Mouse (Mus musculus): Measurements from ENCODE around the gene Shroom3. TPM values are rescaled to one million over a fixed set of nuclear protein-coding genes. Genes with fewer than 3 reads are reported as not detected.
A peak's percentile ranks its signal among the peaks of the same experiment; 100 is the strongest.

Gene Shroom3
- total RNA-seq, 2 experiments from 2014 or later: 10.0 to 15.0 TPM

DNA sequence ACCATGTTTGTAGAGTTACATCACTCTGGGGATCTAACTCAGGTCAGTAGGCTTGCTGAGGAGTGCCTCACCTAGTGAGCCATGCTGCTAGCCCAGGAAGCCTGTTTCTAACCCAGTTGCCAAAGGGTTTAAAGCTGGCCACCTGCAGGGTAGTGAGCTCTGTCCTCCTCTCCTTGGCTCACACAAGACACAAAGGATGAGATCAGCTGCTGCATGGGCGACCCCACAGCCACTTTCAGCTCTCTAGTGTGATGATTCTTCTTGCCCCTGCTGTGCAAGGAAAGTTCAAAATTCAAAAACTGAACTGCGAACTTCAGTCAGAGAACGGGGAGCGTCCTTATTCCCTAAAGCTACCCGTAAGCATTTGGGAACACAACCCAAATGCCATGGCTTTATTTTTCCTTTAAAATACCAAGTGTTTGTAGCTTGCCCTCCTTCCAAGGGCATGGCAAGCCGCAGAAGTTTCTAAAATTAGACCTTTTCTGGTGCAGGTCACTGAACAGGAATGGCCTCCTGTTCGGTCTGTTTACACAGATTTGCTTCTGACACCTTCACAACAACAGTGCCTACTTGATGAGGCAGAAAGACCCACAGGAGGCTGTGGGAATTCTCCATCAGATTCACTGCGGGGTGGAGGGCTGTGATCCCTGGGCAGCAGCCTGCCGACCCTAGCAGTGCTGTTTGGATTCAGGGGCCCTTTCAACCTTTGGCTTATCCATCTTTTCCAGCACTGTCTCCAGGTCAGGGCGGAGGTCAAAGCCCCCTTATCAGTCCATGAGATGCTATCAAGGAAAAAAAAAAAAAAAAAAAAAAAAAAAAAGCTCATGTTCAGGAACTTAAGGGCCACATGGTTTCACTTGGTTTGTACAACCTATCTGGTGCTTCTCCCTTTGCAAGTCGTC, 113.1 kb downstream of the Shroom3 start:
- no peak for DNase-seq (ENCODE audit: low spot score in 2 of 2)

DNA sequence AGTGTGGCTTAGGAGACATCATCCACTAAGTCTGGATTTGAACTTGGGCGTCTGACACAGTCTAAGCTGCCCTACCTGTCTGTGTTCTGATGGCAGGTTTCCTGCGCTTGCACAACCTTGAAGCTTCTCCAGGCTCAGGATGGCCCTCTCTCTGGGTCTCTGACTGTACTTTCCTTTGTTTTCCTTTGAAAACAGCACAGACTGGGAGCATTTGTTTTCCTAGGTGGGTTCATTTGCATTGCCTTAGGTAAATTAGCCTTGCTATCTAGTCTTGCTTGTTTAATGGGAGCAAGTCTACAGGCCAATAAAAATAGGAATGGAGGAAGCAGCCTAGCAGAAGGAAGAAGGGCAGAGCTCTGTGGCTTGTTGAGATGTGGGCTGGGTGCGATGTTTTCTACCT, 114.7 kb downstream of the Shroom3 start:
- no peak for DNase-seq (ENCODE audit: low spot score in 2 of 2)

DNA sequence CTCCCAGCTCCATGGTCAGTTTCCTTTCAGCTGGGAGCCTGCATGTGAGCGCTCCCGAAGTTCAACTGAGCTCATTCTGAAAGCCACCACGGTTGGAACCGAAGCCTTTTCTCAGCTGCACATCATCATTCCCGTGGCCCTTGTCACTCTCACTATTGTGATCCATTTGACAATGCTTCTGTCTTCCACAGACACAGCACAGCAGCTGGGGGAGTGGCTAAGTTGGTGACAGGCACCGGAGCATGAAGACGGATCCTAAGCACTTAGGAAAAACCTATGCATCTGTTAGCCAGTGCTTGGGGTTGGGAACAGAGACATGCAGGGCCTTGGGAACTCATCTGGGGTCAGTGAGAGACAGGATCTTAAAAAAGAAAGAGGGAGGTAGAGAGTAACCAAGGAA, 121.1 kb downstream of the Shroom3 start:
- no peak for DNase-seq (ENCODE audit: low spot score in 2 of 2)

DNA sequence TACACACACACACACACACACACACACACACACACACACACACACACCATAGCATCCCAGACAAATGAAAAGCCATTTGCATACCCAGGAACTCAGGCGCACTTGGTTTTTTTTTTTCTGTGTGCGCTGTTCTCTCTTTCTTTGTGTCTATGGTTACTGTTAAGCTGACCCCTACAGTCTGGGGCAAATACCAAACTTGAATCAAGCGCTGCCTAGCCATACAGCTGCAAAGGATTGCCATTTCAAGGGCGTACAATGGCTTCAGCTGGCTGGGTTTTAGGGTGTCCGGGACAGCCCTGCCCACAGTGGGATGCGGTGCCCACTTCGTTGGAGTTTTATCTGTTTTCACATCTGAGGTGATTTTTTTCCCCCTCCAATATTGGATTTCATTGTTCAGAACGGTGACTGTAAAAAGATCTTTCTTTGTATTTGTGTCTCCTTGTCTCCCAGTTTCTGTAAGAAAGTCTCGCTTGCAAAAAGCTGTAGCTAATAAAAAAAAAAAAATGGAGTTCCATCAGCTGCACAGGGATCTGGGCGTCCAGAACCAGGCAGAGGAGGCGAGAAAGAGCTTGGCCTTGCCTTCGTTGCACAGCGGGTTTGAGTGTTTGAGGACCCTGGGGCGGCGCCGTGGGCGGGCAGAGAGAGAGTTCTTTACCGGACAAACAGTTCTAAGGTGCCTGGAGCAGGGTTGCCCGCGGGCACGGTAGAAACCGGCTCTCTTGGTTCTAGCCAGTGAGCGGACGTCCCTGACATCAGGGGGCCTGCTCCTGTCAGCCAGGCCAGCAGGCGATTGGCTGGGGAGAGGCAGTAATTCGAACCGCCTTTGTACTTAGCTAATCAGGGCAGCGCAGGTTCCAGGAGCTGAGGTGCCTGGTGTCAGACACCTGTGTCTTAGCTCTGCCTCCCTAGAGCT, 125.5 kb downstream of the Shroom3 start:
- peak in 1 of 2 experiments; percentile 13 for DNase-seq (ENCODE audit: low spot score in 2 of 2)

DNA sequence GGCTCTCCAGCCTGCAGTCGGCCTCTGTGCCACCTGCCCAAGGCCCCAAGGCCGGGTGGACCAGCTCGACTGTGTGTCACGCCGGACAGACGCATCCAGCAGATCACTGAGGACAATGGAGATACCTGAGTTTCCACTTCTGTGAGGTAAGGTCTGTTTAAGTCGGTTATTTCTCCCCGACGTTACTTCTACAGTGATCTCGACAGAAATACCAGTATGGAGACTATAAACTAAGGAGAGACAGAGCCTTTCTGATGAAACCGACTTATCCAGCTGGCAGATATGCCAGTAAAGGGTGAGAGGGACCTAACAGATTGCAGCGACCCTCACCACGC, 126.1 kb downstream of the Shroom3 start:
- no peak for DNase-seq (ENCODE audit: low spot score in 2 of 2)

DNA sequence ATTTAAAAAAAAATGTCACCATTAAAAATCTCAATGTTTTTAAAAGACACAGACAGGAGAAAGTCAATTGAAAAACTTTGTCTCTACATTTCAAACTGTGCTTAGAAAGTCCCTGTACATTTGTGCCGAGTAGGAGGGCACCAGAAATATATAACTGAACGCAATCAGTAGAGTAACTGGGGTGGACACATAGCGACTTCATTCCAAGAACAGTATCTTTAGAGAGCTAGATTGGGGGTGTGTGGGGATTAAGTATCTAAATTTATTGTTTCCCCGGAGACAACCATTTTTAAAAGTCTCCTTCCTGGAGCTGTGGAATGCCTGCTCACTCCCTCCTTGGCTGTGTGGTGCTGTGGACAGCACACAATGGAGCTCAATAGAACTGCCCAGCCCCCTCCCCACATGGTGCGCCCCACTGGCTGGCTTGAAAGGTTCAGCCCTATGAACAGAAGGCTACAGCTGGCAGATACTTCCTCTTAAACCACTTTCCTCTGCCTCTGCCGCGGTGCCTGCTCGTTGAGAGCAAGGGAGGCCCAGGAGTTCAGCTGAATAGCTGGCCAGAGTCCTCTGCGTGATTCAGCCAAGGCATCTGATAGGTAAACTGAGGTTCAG, 127.8 kb downstream of the Shroom3 start:
- DNase-seq (ENCODE audit: low spot score in 2 of 2): no peak

DNA sequence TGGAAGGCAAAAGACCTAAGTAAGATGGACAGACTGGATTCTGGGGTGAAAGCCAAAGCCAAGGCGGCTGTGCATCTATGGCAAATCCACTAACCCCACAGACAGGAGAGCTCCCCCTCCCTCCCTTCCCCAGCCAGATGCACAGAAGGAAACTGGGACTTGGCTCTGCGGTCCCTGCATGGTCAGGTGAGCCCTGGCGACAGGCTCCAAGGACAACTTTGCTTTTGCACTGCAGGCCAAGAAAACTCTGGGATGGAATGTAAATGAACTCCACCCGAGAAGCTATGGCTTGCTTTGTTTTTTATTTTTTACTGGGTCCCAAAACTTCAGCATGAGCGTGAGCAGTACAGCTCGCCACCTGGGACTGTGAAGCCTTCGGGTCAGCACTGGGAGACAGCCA, 128.5 kb downstream of the Shroom3 start:
- DNase-seq (ENCODE audit: low spot score in 2 of 2): no peak

DNA sequence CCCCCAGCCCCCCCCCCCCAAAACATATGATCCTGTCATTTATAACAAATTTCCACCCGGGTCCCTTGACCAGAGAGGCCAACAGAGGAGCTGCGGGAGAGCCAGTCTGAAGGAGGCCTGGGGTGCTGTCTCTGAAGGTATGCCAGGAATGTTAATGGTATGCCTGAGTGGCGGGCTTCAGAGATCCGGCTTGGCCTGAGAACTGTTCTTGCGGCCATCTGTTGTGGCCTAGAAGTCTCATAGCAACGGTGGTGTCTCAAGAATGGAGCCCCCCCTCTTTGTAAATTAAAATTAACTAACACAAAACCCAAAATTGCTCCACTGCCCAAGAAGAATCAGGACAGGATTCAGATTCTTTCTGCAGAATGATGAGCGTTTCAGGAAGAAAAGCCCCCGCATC, 129.7 kb downstream of the Shroom3 start:
- DNase-seq (ENCODE audit: low spot score in 2 of 2): no peak

DNA sequence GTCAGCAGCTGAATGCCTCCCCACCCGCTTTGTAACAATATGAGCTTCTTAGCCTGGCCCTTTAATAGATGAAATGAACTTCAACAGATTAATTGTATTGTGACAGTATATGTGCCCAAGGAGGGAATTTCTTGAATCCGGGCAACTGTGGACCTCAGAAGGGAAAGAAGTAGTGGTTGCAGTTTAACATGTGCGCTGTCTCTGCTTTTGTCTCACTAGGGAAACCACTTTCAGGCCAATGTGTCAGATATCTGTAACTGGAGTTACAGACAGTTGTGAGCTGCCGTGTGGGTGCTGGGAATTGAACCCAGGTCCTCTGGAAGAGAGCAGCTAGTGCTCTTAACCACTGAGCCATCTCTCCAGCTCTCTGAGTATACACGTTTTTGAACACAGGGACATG, 130.3 kb downstream of the Shroom3 start:
- no peak for DNase-seq (ENCODE audit: low spot score in 2 of 2)

DNA sequence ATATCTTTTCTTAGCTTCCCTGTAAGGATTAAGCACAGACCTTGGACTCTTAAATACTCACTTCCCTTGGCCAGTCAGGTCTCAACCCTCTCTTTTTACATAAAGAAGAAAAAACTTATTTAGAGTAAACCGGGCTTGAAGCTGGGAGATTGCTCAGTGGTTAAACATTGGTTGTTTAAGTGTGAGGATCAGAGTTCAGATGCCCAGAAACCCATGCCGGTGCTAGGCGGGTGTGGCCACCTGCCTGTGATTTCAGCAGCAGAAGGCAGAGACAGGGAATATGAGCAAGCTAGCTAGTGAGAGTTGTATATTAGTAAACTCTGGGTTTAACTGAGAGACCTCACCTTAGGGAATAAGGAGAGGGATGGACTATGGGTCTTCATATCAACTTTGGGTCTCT, 131.4 kb downstream of the Shroom3 start:
- no peak for DNase-seq (ENCODE audit: low spot score in 2 of 2)

DNA sequence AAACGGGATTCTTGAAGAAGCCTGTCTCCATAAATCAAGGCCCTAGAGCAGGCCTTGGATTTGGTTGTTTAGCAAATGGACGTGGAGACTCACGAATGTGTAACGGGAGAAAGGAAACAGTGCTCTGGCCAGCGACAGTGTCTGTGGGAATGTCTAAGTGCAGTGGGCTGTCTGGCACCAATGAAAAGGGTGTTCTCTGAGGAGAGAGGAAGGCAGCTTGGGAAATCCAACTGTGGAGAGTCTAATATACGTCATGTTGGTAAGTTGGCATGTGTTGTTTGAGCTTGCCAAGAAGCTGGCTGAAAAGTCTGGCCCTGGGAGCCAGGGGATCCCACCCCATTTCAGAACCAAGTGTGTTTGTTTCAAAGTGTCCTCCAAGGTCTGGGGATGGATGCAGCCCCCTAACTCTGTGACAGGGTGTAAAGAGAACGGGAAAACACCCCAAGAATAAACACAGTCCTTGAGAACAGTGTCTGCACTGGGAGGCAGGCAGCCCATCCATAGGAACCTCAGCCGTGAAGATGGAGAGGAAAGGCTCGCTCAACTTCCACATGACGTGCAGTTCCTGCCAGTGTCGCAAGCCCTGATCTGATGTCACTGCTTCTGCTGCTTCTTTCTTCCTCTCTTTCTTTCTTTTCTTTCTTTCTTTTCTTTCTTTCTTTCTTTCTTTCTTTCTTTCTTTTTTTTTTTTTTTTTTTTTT, 134.0 kb downstream of the Shroom3 start:
- DNase-seq (ENCODE audit: low spot score in 2 of 2): no peak

DNA sequence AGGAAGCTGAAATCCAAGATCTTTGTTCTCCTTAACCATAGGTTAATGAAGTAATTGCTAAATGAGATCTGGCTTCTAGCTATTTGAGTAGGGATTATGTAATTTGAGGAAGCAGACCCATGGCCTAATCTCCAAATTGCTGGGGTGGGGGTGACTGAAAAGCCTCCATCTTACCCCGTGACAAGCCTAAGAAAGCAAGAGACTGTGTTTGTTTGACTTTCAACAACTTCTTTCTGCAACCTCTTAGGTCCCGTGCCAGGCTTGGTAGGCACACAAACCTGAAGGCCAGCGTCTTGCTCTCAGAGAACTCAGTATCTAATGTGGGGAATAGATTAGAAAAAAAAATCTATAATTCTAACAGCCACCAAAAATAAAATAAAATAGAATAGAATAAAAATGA, 138.1 kb downstream of the Shroom3 start:
- DNase-seq (ENCODE audit: low spot score in 2 of 2): no peak

DNA sequence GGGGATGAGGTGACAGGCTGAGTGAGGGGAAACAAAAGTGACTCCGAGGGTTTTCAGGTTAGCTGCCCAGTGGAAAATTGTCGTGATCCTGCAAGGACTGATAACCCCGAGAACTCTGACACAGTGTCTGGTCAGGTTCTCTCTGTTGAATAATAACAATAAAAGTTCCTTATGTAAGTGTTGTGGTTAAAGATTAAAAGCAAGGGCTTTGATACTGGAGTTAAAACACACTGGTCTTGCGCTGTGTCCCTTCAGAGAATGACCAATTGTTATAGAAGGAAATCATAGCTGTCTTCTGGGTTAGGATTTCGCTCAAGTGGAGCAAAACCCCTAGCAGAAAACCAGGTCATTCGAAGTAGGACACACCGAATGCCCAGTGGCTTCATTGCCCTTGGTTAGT, 140.3 kb downstream of the Shroom3 start:
- DNase-seq (ENCODE audit: low spot score in 2 of 2): no peak

DNA sequence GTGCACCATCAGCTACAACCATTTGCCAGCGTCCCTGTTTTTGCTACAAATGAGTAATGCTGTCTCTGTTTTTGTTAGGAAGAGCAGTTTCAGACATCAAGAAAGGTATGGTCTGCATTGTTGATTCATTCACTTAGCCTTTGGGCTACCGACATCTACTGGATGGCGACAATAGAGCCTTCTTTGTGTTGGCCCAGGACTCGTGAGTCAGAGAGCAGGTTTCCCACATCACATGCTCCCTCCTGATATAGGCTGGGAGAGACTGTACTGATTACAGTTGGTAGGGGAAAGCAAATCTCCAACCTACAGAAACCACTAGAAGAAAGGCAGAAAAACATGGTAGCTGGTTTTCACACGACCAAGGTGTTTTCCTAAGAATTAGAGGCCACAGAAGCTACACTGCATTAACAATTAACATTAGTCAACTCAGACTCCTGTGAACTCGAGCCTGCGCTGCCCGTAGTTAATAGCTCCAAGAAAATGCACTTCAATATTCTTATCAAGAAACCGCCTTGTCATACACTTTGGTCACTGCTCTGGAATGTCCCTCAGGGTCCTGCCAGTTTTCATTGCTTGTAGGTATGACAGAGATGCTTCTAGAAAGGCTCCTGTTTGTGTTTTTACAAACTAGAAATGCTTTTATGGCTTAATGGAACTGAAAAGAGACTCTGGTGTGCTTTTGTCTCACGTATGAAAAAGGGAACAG, 141.2 kb downstream of the Shroom3 start:
- DNase-seq (ENCODE audit: low spot score in 2 of 2): no peak

DNA sequence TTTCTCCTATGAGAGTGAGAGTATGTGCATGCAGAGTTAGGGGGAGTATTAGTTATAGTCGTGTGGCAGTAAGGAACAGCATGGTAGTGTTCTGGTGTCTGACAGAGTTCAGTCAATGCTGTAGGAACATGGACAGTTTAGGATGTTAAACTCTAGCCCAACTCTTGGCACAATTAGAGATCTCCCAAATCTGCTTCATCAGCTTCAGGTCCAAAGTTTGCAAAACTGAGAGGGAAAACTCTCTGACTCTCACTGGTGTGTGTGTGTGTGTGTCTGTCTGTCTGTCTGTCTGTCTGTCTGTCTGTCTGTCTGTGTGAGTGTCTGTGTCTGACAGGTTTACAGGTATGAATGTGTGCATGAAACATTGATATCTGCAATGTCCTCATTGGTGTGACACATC, 147.2 kb downstream of the Shroom3 start:
- DNase-seq (ENCODE audit: low spot score in 2 of 2): no peak

DNA sequence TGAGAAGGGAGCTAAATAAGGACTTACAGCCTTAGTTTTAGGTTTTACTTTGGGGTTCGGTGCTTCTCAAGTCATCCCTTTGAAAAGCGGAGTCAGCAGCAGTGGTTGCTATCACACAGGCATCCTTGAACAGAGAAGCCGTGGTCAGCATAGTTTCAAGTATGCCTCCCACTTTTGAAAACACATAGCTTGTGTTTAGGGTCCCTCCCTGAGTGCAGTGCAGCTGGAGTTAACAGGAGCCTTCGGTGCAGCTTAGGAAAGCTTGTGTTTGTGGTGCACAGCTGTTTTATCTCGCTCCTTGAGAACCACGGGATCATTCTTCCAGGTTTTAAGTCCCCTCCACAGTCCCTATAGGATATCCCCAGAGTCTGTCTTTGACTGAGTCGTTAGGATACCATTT, 151.3 kb downstream of the Shroom3 start:
- DNase-seq (ENCODE audit: low spot score in 2 of 2): no peak

DNA sequence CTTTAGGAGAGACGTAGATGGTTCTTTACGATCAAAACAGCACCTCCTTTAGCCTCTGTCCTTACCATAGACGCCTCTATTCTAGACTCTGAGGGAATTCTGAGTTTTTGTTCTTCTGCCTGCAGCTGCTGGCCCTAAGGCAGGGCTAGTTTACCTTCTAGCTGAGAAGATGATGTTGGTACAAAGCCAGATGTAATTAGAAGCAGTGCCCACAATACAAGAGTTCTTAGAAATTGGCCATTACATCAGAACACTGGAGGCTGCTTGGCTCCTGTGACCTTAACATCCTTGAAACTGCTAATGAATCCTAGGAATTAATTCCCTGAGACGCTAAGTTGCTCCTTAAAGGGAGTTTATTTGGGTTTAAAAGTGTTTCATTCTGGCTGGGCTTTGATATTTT, 154.1 kb downstream of the Shroom3 start:
- DNase-seq (ENCODE audit: low spot score in 2 of 2): no peak

DNA sequence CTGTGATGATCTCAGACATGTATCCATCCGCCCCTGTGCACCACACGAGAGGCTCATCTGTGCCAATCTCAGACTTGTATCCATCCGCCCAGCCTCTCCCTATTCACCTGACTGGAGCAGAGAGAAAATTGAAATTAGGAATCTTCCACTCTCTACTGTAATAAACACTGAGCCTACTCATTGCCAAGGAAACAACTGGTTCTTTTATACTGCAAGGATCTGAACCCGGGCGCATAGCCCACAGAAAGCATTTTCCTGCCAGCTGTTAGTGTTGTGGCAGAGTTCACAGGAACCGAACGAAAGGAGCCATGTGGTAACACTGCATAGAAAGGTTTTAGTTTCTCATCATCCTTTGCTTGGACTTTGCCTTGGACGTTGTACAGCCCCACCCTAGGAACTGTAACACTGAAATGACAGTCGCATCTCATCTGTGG, 155.1 kb downstream of the Shroom3 start:
- no peak for DNase-seq (ENCODE audit: low spot score in 2 of 2)

DNA sequence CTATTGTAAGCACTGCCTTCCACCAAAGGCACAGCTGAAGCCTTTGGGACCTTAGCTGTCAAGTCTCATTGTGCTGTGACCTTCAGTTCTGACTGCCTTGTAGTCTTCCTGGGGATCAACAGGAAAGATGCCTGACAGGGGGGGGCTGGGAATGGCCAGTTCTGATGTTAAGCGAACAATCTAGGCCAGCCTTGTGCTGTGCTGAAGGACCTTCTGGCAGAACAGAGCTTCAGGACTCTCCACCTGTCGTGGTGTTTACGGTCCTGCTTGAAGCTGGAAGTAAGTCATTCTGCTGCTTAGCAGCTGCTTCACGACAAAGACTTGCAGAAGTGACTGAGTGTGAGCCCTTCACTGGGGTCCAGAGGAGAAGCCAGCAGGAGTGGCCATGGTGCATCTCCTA, 156.1 kb downstream of the Shroom3 start:
- no peak for DNase-seq (ENCODE audit: low spot score in 2 of 2)

DNA sequence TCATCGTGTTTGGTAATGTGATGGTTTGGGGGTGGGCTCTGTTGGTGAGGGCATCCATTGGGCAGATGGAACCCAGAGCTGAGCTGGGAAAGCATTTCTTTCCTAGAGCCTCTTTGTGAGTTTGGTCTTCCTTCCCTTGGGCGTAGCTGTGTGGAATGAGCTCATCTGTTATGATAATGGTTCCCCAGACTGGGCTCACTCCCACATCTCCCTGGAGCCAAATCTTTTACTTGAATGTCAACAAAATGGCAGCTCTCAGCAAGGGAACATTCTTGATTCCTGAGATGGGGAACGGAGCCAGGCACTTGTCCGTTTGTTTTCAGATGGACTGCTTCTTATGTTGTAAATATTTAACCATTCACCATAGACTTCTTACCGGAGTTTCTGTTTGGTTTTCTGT, 158.2 kb downstream of the Shroom3 start:
- DNase-seq (ENCODE audit: low spot score in 2 of 2): no peak

DNA sequence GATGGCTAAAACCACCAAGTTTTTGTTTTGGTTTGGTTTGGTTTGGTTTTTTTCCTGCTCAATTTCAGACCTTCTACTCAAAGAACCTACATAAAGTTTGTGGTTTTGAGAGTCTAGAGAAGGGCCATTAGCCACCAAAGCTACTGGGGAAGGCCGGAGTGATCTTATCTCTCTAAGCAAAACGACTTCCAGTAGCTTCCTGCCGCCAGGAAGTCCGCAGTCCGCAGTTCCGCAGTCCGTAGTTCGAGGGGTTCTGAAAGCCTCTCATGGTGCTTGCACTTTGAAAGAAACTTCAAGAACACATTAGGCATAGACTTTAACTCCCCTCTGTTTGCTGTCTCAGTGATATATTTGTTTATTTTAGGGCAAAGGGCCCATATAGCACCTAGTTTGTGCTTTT, 159.2 kb downstream of the Shroom3 start:
- DNase-seq (ENCODE audit: low spot score in 2 of 2): no peak
